Mouse (Mus musculus): ENCODE measurements at regions not wholly inside any gene's neighbourhood (a gene's known extent, or its start where the extent isn't known, plus 50 kb on each side); places are given as distances from the start of the nearest gene placed in this dataset.
"Not testable (repeated sequence)": the region's sequence is repeated elsewhere in the genome, so short reads cannot be mapped to it uniquely, and the experiment has no call there.

GRCm38 (mm10) chr10:117498497-117498896 is 118.7 kb upstream of the Cpsf6 start:
- no peak overlapping the region for H3K9ac ChIP-seq (ENCODE audit: low read length)
- H3K36me3 ChIP-seq (ENCODE audit: control insufficient read depth, insufficient read depth): no peaks in the 10 kb centered on the region
- no peak for ATAC-seq (replicated peaks; ENCODE audit: extremely low read depth, insufficient read depth, low FRiP score)
- H3K9me3 ChIP-seq (replicated peaks; ENCODE audit: control insufficient read depth, low read length): no peaks in the 10 kb centered on the region
- no peak overlapping the region for H3K27ac ChIP-seq (ENCODE audit: low read length)
- no peaks in the 10 kb centered on the region for H3K27me3 ChIP-seq (ENCODE audit: control insufficient read depth, insufficient read depth, low read length)
- no peaks in the 10 kb centered on the region for H3K4me1 ChIP-seq (ENCODE audit: control insufficient read depth, insufficient read depth, low read length)
- no peak overlapping the region for H3K4me3 ChIP-seq (ENCODE audit: low read length)
- no peak overlapping the region for H3K4me2 ChIP-seq (ENCODE audit: low read depth, low read length)
- 50% methylated on average over 6 of the region's 6 CpGs for WGBS

GRCm38 (mm10) chr10:117497565-117498256 is 117.9 kb upstream of the Cpsf6 start:
- H3K4me2 ChIP-seq (ENCODE audit: low read depth, low read length): no peak overlapping the region
- no peak overlapping the region for H3K9ac ChIP-seq (ENCODE audit: low read length)
- H3K4me1 ChIP-seq (ENCODE audit: control insufficient read depth, insufficient read depth, low read length): no peaks in the 10 kb centered on the region
- H3K36me3 ChIP-seq (ENCODE audit: control insufficient read depth, insufficient read depth): no peaks in the 10 kb centered on the region
- no peak overlapping the region for H3K4me3 ChIP-seq (ENCODE audit: low read length)
- WGBS: 74% methylated on average over 16 of the region's 16 CpGs
- H3K27ac ChIP-seq (ENCODE audit: low read length): no peak overlapping the region
- H3K27me3 ChIP-seq (ENCODE audit: control insufficient read depth, insufficient read depth, low read length): no peaks in the 10 kb centered on the region
- H3K9me3 ChIP-seq (replicated peaks; ENCODE audit: control insufficient read depth, low read length): no peaks in the 10 kb centered on the region
- ATAC-seq (replicated peaks; ENCODE audit: extremely low read depth, insufficient read depth, low FRiP score): no peak

GRCm38 (mm10) chr10:117497082-117497481 is 117.3 kb upstream of the Cpsf6 start:
- not testable (repeated sequence) for H3K36me3 ChIP-seq (ENCODE audit: control insufficient read depth, insufficient read depth); H3K9me3 ChIP-seq (replicated peaks; ENCODE audit: control insufficient read depth, low read length); H3K4me3 ChIP-seq (ENCODE audit: low read length); H3K9ac ChIP-seq (ENCODE audit: low read length); H3K27me3 ChIP-seq (ENCODE audit: control insufficient read depth, insufficient read depth, low read length); H3K4me2 ChIP-seq (ENCODE audit: low read depth, low read length); ATAC-seq (replicated peaks; ENCODE audit: extremely low read depth, insufficient read depth, low FRiP score); H3K4me1 ChIP-seq (ENCODE audit: control insufficient read depth, insufficient read depth, low read length); H3K27ac ChIP-seq (ENCODE audit: low read length)
- WGBS: 73% methylated on average over 1 of the region's 1 CpGs

GRCm38 (mm10) chr10:117496064-117497011 is 116.5 kb upstream of the Cpsf6 start:
- Histone ChIP-seq H3K27me3 (ENCODE audit: control insufficient read depth, insufficient read depth, low read length) (no peaks in the 10 kb centered on the region), H3K4me3 (ENCODE audit: low read length) (no peak overlapping the region), H3K9ac (ENCODE audit: low read length) (no peak overlapping the region), H3K4me2 (ENCODE audit: low read depth, low read length) (no peak overlapping the region), H3K4me1 (ENCODE audit: control insufficient read depth, insufficient read depth, low read length) (no peaks in the 10 kb centered on the region), H3K36me3 (ENCODE audit: control insufficient read depth, insufficient read depth) (no peaks in the 10 kb centered on the region), H3K9me3 (replicated peaks; ENCODE audit: control insufficient read depth, low read length) (no peaks in the 10 kb centered on the region; the same call in 1 of the 2 replicates), H3K27ac (ENCODE audit: low read length) (no peak overlapping the region)
- WGBS: 77% methylated on average over 21 of the region's 21 CpGs
- no peak for ATAC-seq (replicated peaks; ENCODE audit: extremely low read depth, insufficient read depth, low FRiP score)

GRCm38 (mm10) chr10:117494171-117494701 is 114.4 kb upstream of the Cpsf6 start:
- H3K9me3 ChIP-seq (replicated peaks; ENCODE audit: control insufficient read depth, low read length): no peaks in the 10 kb centered on the region; the same call in 1 of the 2 replicates
- peak overlapping the region; percentile 84 for H3K4me2 ChIP-seq (ENCODE audit: low read depth, low read length)
- ATAC-seq (replicated peaks; ENCODE audit: extremely low read depth, insufficient read depth, low FRiP score): no peak
- no peaks in the 10 kb centered on the region for H3K27me3 ChIP-seq (ENCODE audit: control insufficient read depth, insufficient read depth, low read length)
- peak overlapping the region; percentile 57 for H3K4me3 ChIP-seq (ENCODE audit: low read length)
- H3K27ac ChIP-seq (ENCODE audit: low read length): no peak overlapping the region
- WGBS: 10% methylated on average over 18 of the region's 18 CpGs
- H3K4me1 ChIP-seq (ENCODE audit: control insufficient read depth, insufficient read depth, low read length): no peaks in the 10 kb centered on the region
- peak overlapping the region; percentile 55 for H3K9ac ChIP-seq (ENCODE audit: low read length)
- H3K36me3 ChIP-seq (ENCODE audit: control insufficient read depth, insufficient read depth): no peaks in the 10 kb centered on the region

- Histone ChIP-seq H3K9ac (ENCODE audit: low read length) (no peak overlapping the region), H3K9me3 (replicated peaks; ENCODE audit: control insufficient read depth, low read length) (no peaks in the 10 kb centered on the region; the same call in 1 of the 2 replicates), H3K27ac (ENCODE audit: low read length) (no peak overlapping the region), H3K4me1 (ENCODE audit: control insufficient read depth, insufficient read depth, low read length) (no peaks in the 10 kb centered on the region), H3K4me3 (ENCODE audit: low read length) (no peak overlapping the region), H3K4me2 (ENCODE audit: low read depth, low read length) (peak overlapping the region; percentile 84), H3K27me3 (ENCODE audit: control insufficient read depth, insufficient read depth, low read length) (no peaks in the 10 kb centered on the region), H3K36me3 (ENCODE audit: control insufficient read depth, insufficient read depth) (no peaks in the 10 kb centered on the region)
- WGBS: 12% methylated on average over 2 of the region's 5 CpGs
- ATAC-seq (replicated peaks; ENCODE audit: extremely low read depth, insufficient read depth, low FRiP score): no peak
Observed at GRCm38 (mm10) chr10:117493824-117494121, 114.0 kb upstream of the Cpsf6 start.

- H3K27me3 ChIP-seq (ENCODE audit: control insufficient read depth, insufficient read depth, low read length): no peaks in the 10 kb centered on the region
- no peak overlapping the region for H3K4me3 ChIP-seq (ENCODE audit: low read length)
- 0 out of 2 replicates have a peak overlapping the region, but pooled peaks have one; percentile 84 for H3K4me2 ChIP-seq (ENCODE audit: low read depth, low read length)
- no peak overlapping the region for H3K27ac ChIP-seq (ENCODE audit: low read length)
- H3K4me1 ChIP-seq (ENCODE audit: control insufficient read depth, insufficient read depth, low read length): no peaks in the 10 kb centered on the region
- no peaks in the 10 kb centered on the region for H3K36me3 ChIP-seq (ENCODE audit: control insufficient read depth, insufficient read depth)
- no peak overlapping the region for H3K9ac ChIP-seq (ENCODE audit: low read length)
- H3K9me3 ChIP-seq (replicated peaks; ENCODE audit: control insufficient read depth, low read length): no peaks in the 10 kb centered on the region; the same call in 1 of the 2 replicates
- 90% methylated on average over 3 of the region's 3 CpGs for WGBS
- ATAC-seq (replicated peaks; ENCODE audit: extremely low read depth, insufficient read depth, low FRiP score): no peak
Observed at GRCm38 (mm10) chr10:117493091-117493823, 113.4 kb upstream of the Cpsf6 start.

GRCm38 (mm10) chr10:117492391-117492990 is 112.7 kb upstream of the Cpsf6 start:
- Histone ChIP-seq H3K27me3 (ENCODE audit: control insufficient read depth, insufficient read depth, low read length) (no peaks in the 10 kb centered on the region), H3K4me2 (ENCODE audit: low read depth, low read length) (no peak overlapping the region), H3K27ac (ENCODE audit: low read length) (no peak overlapping the region), H3K36me3 (ENCODE audit: control insufficient read depth, insufficient read depth) (no peaks in the 10 kb centered on the region), H3K4me3 (ENCODE audit: low read length) (no peak overlapping the region), H3K4me1 (ENCODE audit: control insufficient read depth, insufficient read depth, low read length) (no peaks in the 10 kb centered on the region), H3K9ac (ENCODE audit: low read length) (no peak overlapping the region), H3K9me3 (replicated peaks; ENCODE audit: control insufficient read depth, low read length) (no peaks in the 10 kb centered on the region; the same call in 1 of the 2 replicates)
- 93% methylated on average over 5 of the region's 5 CpGs for WGBS
- ATAC-seq (replicated peaks; ENCODE audit: extremely low read depth, insufficient read depth, low FRiP score): no peak

Measured in heart, embryonic 16.5 days (tissue).